Mouse (Mus musculus): Measurements from ENCODE around the gene Dhdh.
"Not testable (repeated sequence)": the region's sequence is repeated elsewhere in the genome, so short reads cannot be mapped to it uniquely, and the experiment has no call there.

DNA sequence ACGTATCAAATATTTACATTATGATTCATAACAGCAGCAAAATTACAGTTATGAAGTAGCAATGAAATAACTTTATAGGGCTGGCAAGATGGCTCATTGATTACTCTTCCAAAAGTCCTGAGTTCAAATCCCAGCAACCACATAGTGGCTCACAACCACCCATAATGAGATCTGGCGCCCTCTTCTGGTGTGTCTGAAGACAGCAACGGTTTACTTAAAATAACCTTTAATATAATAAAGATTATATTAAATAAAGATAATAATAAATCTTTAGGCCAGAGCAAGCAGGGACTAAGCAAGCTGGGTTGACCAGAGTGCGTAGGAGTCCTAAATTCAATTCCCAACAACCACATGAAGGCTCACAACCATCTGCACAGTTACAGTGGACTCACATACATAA, 25.7 kb downstream of the Dhdh start:
- TF ChIP-seq CTCF (IDR thresholded peaks at IDR 0.05; ENCODE audit: borderline replicate concordance, control insufficient read depth, extremely low read depth, insufficient read depth, low read length, poor library complexity); POLR2A (IDR thresholded peaks at IDR 0.05; ENCODE audit: control insufficient read depth, extremely low read depth, insufficient read depth, low read length, poor library complexity): not testable (repeated sequence)

All from thymus, adult 2 months (tissue).